Comparison of ENCODE assay signal across 8 mouse cellular contexts in the genomic region with DNA sequence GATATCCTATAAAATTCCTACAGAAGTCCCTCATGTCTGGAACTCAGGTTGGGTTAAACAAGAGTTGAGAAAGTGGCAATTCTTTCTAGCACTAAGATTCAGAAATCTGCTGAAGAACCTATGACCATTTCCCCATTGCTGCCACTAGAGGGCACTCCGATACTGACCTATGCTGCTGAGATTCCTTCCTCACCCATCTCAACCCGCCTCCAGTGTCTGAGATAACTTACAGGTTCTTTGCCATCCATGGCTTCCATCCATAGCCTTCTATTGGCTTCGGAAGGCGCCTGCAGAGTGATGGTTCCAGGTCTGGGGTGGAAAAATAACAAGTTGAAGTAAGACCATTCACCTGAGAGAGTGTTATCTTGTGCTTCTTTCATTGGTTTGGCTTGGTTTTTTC.
A peak's percentile ranks its signal among the peaks of the same experiment; 100 is the strongest.
DNase-seq lines count a peak whose midpoint lies in the region; ATAC-seq and TF ChIP-seq lines count a peak whose summit lies in the region.

No protein-coding gene starts in this region.

- no peak for TF ChIP-seq POLR2A in limb, embryonic 14.5 days (IDR thresholded peaks at IDR 0.05; ENCODE audit: borderline replicate concordance, extremely low read depth, insufficient read depth, insufficient read length)
- TF ChIP-seq POLR2A in thymus, adult 2 months (IDR thresholded peaks at IDR 0.05; ENCODE audit: control insufficient read depth, extremely low read depth, insufficient read depth, low read length, poor library complexity): no peak

- no peaks in the 10 kb centered on the region for H3K27me3 ChIP-seq in forebrain, embryonic 16.5 days (replicated peaks; ENCODE audit: control insufficient read depth, insufficient read depth, low read length)
- H3K27me3 ChIP-seq in limb, embryonic 14.5 days (ENCODE audit: control insufficient read depth, insufficient read depth, low read length): no peaks in the 10 kb centered on the region
- H3K27me3 ChIP-seq in thymus, adult 2 months (ENCODE audit: control insufficient read depth, insufficient read depth, low read length): no peaks in the 10 kb centered on the region

- H3K9me3 ChIP-seq in forebrain, embryonic 16.5 days (ENCODE audit: control insufficient read depth, low read length): no peaks in the 10 kb centered on the region
- H3K9me3 ChIP-seq in limb, embryonic 14.5 days (ENCODE audit: control insufficient read depth, low read length): no peaks in the 10 kb centered on the region

- no peaks in the 10 kb centered on the region for H3K4me1 ChIP-seq in forebrain, embryonic 16.5 days (replicated peaks; ENCODE audit: control insufficient read depth, insufficient read depth, low read length)
- H3K4me1 ChIP-seq in limb, embryonic 14.5 days (ENCODE audit: control insufficient read depth, insufficient read depth, low read length): no peaks in the 10 kb centered on the region
- H3K4me1 ChIP-seq in thymus, adult 2 months (replicated peaks; ENCODE audit: control insufficient read depth, insufficient read depth, low read length): no peaks in the 10 kb centered on the region

- peak; percentile 65; the same call in 1 of the 2 replicates for ATAC-seq in forebrain, embryonic 16.5 days
- ATAC-seq in limb, embryonic 14.5 days (ENCODE audit: low FRiP score, low read depth): no peak

- H3K36me3 ChIP-seq in forebrain, embryonic 16.5 days (ENCODE audit: control insufficient read depth, insufficient read depth): no peaks in the 10 kb centered on the region
- no peaks in the 10 kb centered on the region for H3K36me3 ChIP-seq in limb, embryonic 14.5 days (ENCODE audit: control insufficient read depth, insufficient read depth, low read length)
- no peaks in the 10 kb centered on the region for H3K36me3 ChIP-seq in thymus, adult 2 months (ENCODE audit: control insufficient read depth, insufficient read depth, low read length)

- DNase-seq in 3T3-L1 (ENCODE audit: low read depth, low spot score) (peak; percentile 77), MN1 (ENCODE audit: low spot score) (peak; percentile 32)
- peak; percentile 34 for DNase-seq in cerebellum, adult 11-12 months
- peak; percentile 33 to 41 for DNase-seq in kidney, adult 8-10 months
- DNase-seq in limb, embryonic 14.5 days (ENCODE audit: low spot score): peak; percentile 71
- peak; percentile 33 for DNase-seq in neural tube, embryonic 10.5 days (ENCODE audit: extremely low spot score, low spot score)
- DNase-seq in thymus, adult 2 months: peak; percentile 1

- no peak for TF ChIP-seq CTCF in thymus, adult 2 months (IDR thresholded peaks at IDR 0.05; ENCODE audit: borderline replicate concordance, control insufficient read depth, extremely low read depth, insufficient read depth, low read length, poor library complexity)

- no peak overlapping the region for H3K4me2 ChIP-seq in forebrain, embryonic 16.5 days (ENCODE audit: low read length)
- H3K4me2 ChIP-seq in limb, embryonic 14.5 days (replicated peaks; ENCODE audit: low read depth, low read length, severe bottlenecking): no peak overlapping the region

- H3K4me3 ChIP-seq in forebrain, embryonic 16.5 days (replicated peaks; ENCODE audit: low read length): no peak overlapping the region
- no peak overlapping the region for H3K4me3 ChIP-seq in limb, embryonic 14.5 days (replicated peaks; ENCODE audit: low read length)
- H3K4me3 ChIP-seq in thymus, adult 2 months (ENCODE audit: control insufficient read depth, insufficient read depth, low read length): no peak overlapping the region

- no peak overlapping the region for H3K27ac ChIP-seq in forebrain, embryonic 16.5 days (ENCODE audit: low read length)
- H3K27ac ChIP-seq in limb, embryonic 14.5 days (replicated peaks; ENCODE audit: low read depth, low read length): no peak overlapping the region
- H3K27ac ChIP-seq in thymus, adult 2 months (ENCODE audit: control insufficient read depth, insufficient read depth, low read length): no peak overlapping the region

- H3K9ac ChIP-seq in forebrain, embryonic 16.5 days (replicated peaks; ENCODE audit: low read depth, low read length): no peak overlapping the region
- no peak overlapping the region for H3K9ac ChIP-seq in limb, embryonic 14.5 days (ENCODE audit: low read depth, low read length, severe bottlenecking)

- 21% methylated on average over 4 of the region's 4 CpGs for WGBS in forebrain, embryonic 16.5 days
- WGBS in limb, embryonic 14.5 days: 11% methylated on average over 4 of the region's 4 CpGs
- 9% methylated on average over 4 of the region's 4 CpGs for WGBS in thymus, adult 2 months

Comparison
In these comparisons a context has a peak if more than half of its experiments do, and no peak if none do; other contexts are left out.
1. DNase-seq: peak in every context shown above with its lines; median percentile 77 in 3T3-L1; 71 in limb, embryonic 14.5 days; 37 in kidney, adult 8-10 months; 34 in cerebellum, adult 11-12 months; 33 in neural tube, embryonic 10.5 days; 32 in MN1; 1 in thymus, adult 2 months.